Mouse (Mus musculus) heart, postnatal 0 days (tissue): ENCODE results near the gene Olfr1532-ps1.

ENCODE experiments used
- CTCF ChIP-seq: IDR thresholded peaks from 2 replicates; pipeline ENCODE4 v1.5.1; 2016; ENCODE audit warnings: antibody characterized with exemption, control low read depth, low read depth
- EP300 ChIP-seq: IDR thresholded peaks from 2 replicates; pipeline ENCODE4 v1.6.1; 2016; ENCODE audit warnings: antibody characterized with exemption, low read depth

DNA sequence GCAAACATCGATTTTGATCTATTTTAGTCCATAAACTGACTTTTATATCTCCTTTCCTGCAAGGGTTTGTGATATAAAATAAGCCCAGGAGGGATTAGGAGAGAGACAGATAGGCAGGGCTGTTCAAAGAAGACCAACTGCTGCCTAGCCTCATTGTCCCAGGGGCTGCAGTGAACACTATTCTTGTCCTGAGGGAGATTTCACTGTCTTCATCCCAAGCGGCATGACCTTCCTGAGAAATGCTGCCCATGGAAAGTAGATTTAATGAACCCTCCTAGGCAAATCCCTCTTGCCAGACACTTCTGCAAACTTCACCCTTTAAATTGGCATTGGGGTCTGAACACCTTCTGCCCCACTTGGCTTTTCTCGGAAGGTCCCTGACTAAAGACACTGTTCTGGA is 31.0 kb upstream of the Olfr1532-ps1 start, which contains the start of gene Olfr705:
- TF ChIP-seq CTCF (no peak), EP300 (no peak)
